Mouse (Mus musculus): ENCODE measurements around the gene Xdh. TPM values are rescaled to one million over a fixed set of nuclear protein-coding genes. Genes with fewer than 3 reads are reported as not detected.

The Xdh gene
- 45.9 TPM for polyA plus RNA-seq (2015; fragmentation: Illumina TruSeq; extraction: RNeasy Lipid Tissue Mini Kit (QIAGEN cat#74804); ENCODE audit: insufficient read depth, low replicate concordance)

GRCm38 (mm10) chr17:73950062-73950735 lies at the start of gene Xdh:
Gene Xdh (minus strand): TSS chr17:73950196.

Other genes starting within 250 kb of the Xdh start
- 0.75 TPM for gene Galnt14, start 239.7 kb downstream of the Xdh start, polyA plus RNA-seq (2015; fragmentation: Illumina TruSeq; extraction: RNeasy Lipid Tissue Mini Kit (QIAGEN cat#74804); ENCODE audit: insufficient read depth, low replicate concordance)
- 14.2 TPM for gene Ehd3, start 146.1 kb downstream of the Xdh start, polyA plus RNA-seq (2015; fragmentation: Illumina TruSeq; extraction: RNeasy Lipid Tissue Mini Kit (QIAGEN cat#74804); ENCODE audit: insufficient read depth, low replicate concordance)
- not detected for gene Srd5a2, start 97.7 kb upstream of the Xdh start, polyA plus RNA-seq (2015; fragmentation: Illumina TruSeq; extraction: RNeasy Lipid Tissue Mini Kit (QIAGEN cat#74804); ENCODE audit: insufficient read depth, low replicate concordance)